Mouse (Mus musculus) ES-E14 (cell line): ENCODE results near the gene Vsx2.

Experiments used
- CHD2 ChIP-seq: IDR thresholded peaks from 2 replicates; pipeline ENCODE4 v1.6.1; 2014; ENCODE audit warnings: mild to moderate bottlenecking, low read depth, low read length, inconsistent platforms
- HCFC1 ChIP-seq: IDR thresholded peaks from 2 replicates; pipeline ENCODE4 v1.6.1; 2012; ENCODE audit warnings: low read length, inconsistent platforms, borderline replicate concordance; ENCODE audit not compliant: insufficient read depth
- MAFK ChIP-seq: IDR thresholded peaks from 2 replicates; pipeline ENCODE4 v1.6.1; 2014; ENCODE audit warnings: mild to moderate bottlenecking, low read depth, low read length, inconsistent platforms; ENCODE audit not compliant: insufficient read depth
- ZC3H11A ChIP-seq: IDR thresholded peaks from 2 replicates; pipeline ENCODE4 v1.6.1; 2012; ENCODE audit warnings: low read depth, mild to moderate bottlenecking, inconsistent platforms, low read length, borderline replicate concordance
- ZNF384 ChIP-seq: IDR thresholded peaks from 2 replicates; pipeline ENCODE4 v1.6.1; 2012; ENCODE audit warnings: low read depth, low read length, inconsistent platforms

DNA sequence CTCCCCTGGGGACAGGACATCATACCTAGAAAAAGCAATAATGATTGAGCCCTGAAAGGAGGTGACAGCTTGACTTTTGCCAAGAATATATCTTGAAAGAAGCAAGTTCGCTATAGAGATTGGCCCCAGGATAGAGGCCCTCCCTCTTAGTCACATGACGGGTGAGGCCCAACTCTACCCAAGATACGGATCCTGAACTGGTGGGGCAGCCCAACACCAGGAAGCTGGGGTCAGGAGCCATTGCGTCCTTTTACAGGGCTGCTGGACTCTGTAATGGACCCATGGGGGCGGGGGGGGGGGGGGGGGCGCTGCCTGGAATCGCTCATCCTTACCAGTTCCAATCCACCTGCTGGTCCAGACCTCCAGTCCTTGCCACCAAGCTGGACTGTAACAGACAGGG, 34.4 kb downstream of the Vsx2 start:
- TF ChIP-seq MAFK (no peak), HCFC1 (no peak), CHD2 (no peak), ZNF384 (no peak), ZC3H11A (no peak)
